Mouse (Mus musculus) liver, embryonic 12.5 days (tissue): ENCODE data around the gene Tmem256. TPM values are rescaled to one million over a fixed set of nuclear protein-coding genes. Genes with fewer than 3 reads are reported as not detected.

Experiments
- ATAC-seq: fragments of 200-750 bp; cut with Nextera tagmentation; 2 replicates; pipeline ENCODE4 v1.8.0; 2017; ENCODE audit warnings: moderate number of reproducible peaks, mild to moderate bottlenecking, moderate library complexity
- H3K27ac ChIP-seq: fragments of 300-500 bp; sonication (generic); 2 replicates; pipeline ENCODE4 v1.5.1; 2016; ENCODE audit warnings: mild to moderate bottlenecking
- H3K27me3 ChIP-seq: fragments of 300-500 bp; sonication (generic); replicated peaks from 2 replicates; pipeline ENCODE4 v1.6.1; 2016; ENCODE audit warnings: mild to moderate bottlenecking, moderate library complexity
- H3K36me3 ChIP-seq: fragments of 300-500 bp; sonication (generic); 2 replicates; pipeline ENCODE4 v1.6.1; 2016; ENCODE audit warnings: mild to moderate bottlenecking, moderate library complexity
- H3K4me1 ChIP-seq: fragments of 300-500 bp; sonication (generic); 2 replicates; pipeline ENCODE4 v1.6.1; 2016
- H3K4me2 ChIP-seq: fragments of 300-500 bp; sonication (generic); 2 replicates; pipeline ENCODE4 v1.6.1; 2016; ENCODE audit warnings: mild to moderate bottlenecking, moderate library complexity
- H3K4me3 ChIP-seq: fragments of 300-500 bp; sonication (generic); 2 replicates; pipeline ENCODE4 v1.5.1; 2016; ENCODE audit warnings: mild to moderate bottlenecking, moderate library complexity
- H3K9ac ChIP-seq: fragments of 300-500 bp; sonication (generic); 2 replicates; pipeline ENCODE4 v1.6.1; 2016; ENCODE audit warnings: mild to moderate bottlenecking, moderate library complexity
- H3K9me3 ChIP-seq: fragments of 300-500 bp; sonication (generic); replicated peaks from 2 replicates; pipeline ENCODE4 v1.6.1; 2016; ENCODE audit warnings: mild to moderate bottlenecking, moderate library complexity
- WGBS: fragments of 180-500 bp; shearing (Covaris S2); methylation state at CpG from one replicate; pipeline ENCODE4 v1.1.7; 2016; ENCODE audit not compliant: insufficient replicate concordance; 5-methylcytosine and 5-hydroxymethylcytosine counted together
- polyA plus RNA-seq: library from polyadenylated mRNA; unstranded; fragments of >200 nt; fragmentation: Nextera tagmentation; extraction: Ambion mirVana; gene quantifications from 2 replicates; pipeline ENCODE4 v1.2.1, GENCODE M21; 2016

Gene Tmem256
- polyA plus RNA-seq = 330 and 338 TPM in 2 replicates

DNA sequence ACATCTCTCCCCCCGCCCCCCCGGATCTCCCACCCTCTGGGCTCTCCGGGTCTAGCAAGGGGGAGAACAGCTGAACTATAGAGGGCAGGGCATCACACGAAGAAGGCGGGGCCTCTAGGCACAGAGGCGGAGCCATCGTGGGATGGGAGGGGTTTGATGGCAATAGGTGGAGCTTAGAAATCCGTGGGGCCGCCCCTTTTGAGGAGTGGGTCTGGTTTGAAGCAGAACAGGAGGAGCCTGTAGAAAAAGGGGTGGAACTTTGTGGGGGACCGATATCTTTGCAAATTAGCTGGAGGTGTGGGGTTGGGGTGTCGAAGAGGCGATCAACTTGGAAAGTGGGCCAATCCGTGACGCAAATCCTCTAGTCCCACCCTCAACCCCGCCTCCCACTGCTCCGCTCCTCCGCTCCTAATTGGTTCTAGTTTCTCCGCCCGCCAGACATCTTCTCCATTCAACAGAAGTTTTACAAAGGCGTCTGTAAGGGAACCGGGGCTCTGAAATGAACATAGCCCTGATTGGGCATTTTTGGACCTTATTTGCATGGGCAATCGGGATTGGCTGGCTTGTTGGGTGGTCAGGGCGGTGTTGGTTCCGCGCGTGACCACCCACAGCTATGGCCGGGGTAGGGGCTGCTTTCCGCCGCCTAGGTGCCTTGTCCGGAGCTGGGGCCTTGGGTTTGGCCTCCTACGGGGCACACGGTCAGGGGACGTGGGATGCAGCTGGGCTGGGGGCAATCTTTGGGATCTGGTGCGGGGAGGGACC is at the start of gene Tmem256:
Gene Tmem256 (plus strand): TSS at position 563 of the 762 bp plus-strand sequence.
- Histone ChIP-seq H3K4me2 (peak within 1 kb of the TSS; percentile 98), H3K4me1 (peaks cover 73% of the 10 kb centered on the region), H3K9ac (peak within 1 kb of the TSS; percentile 77), H3K9me3 (no peaks in the 10 kb centered on the region), H3K36me3 (0 out of 2 replicates have a peak, but pooled peaks cover 5% of the 10 kb centered on the region), H3K27me3 (peaks cover 47% of the 10 kb centered on the region), H3K27ac (peak within 1 kb of the TSS; percentile 80), H3K4me3 (peak within 1 kb of the TSS; percentile 63)
- peak; percentile 85 for ATAC-seq
- WGBS = under 1% methylated on average over 34 of the region's 34 CpGs

DNA sequence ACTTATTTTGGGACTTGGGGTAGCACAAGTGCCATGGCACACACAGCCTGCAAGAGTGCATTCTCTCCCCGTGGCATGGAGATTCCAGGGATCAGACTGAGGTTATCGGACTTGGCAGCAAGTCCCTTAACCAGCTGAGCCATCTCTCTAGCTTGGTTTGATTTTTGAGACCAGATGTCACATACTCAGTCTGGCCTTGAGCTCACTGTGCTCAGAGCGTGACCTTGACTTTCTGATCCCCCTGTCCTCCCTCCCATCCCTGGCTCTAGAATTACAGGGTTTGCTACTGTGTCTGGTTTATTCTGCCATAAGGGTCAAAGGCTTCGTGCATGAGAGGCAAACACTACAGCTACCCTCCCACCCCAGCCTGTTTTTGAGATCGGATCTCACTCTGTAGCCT is 48.9 kb upstream of the Tmem256 start:
- WGBS = 55% methylated on average over 5 of the region's 5 CpGs

DNA sequence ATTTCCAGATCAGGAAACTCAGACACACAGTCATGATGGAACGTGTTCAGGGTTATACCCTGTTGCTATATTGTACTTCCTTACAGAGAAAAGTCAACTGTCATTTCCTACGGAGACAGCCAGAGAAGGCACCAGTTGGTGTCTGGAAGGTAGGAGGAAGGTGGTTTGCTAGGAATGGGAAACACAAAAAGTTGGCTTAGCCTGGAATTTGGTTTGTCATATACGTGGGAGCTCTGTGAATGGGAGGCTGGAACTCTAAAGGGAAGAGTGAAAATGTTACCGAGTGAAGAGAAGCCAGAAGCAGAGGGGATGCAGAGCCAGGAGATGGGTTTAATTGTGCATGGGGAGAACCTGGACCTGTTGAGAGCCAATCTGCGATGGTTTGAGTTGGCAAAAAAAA is 46.9 kb upstream of the Tmem256 start:
- no peak overlapping the region for H3K4me3 ChIP-seq
- no peaks in the 10 kb centered on the region for H3K36me3 ChIP-seq
- H3K4me1 ChIP-seq = peaks cover 14% of the 10 kb centered on the region
- H3K9ac ChIP-seq = no peak overlapping the region
- no peak for ATAC-seq
- no peak overlapping the region for H3K4me2 ChIP-seq
- no peak overlapping the region for H3K27ac ChIP-seq
- H3K9me3 ChIP-seq = no peaks in the 10 kb centered on the region
- peaks cover 31% of the 10 kb centered on the region for H3K27me3 ChIP-seq
- 51% methylated on average over 5 of the region's 5 CpGs for WGBS

More for the DNA sequence above, 48.9 kb upstream of the Tmem256 start:
- no peak for ATAC-seq
- Histone ChIP-seq H3K27ac (no peak overlapping the region), H3K9me3 (no peaks in the 10 kb centered on the region), H3K9ac (no peak overlapping the region), H3K4me1 (peaks cover 10% of the 10 kb centered on the region), H3K27me3 (peaks cover 23% of the 10 kb centered on the region), H3K4me3 (no peak overlapping the region), H3K4me2 (no peak overlapping the region), H3K36me3 (no peaks in the 10 kb centered on the region)

DNA sequence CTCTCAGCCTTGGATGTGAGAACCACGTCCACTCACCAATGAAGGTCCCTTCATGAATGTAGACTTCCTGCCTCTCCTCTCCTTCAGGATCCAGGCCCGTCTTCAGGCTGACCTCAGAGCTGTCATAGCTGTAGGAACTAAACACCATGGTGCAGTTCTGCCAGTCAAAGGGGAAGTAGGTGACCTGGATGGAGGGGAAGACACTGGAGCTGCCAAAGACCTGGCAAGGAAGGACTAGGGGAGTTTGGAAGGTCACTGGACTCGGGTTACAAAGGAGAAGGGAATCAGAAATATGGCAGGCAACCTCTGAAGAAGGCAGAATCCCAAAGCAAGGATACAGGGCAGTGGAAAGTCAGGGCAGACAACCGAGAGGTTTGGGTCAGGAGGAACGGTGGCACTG is 44.9 kb upstream of the Tmem256 start:
- Histone ChIP-seq H3K4me2 (no peak overlapping the region), H3K27me3 (peaks cover 51% of the 10 kb centered on the region), H3K4me1 (peaks cover 14% of the 10 kb centered on the region), H3K4me3 (no peak overlapping the region), H3K27ac (no peak overlapping the region), H3K9ac (no peak overlapping the region), H3K9me3 (no peaks in the 10 kb centered on the region), H3K36me3 (no peaks in the 10 kb centered on the region)
- ATAC-seq = no peak
- WGBS = 40% methylated on average over 5 of the region's 5 CpGs

DNA sequence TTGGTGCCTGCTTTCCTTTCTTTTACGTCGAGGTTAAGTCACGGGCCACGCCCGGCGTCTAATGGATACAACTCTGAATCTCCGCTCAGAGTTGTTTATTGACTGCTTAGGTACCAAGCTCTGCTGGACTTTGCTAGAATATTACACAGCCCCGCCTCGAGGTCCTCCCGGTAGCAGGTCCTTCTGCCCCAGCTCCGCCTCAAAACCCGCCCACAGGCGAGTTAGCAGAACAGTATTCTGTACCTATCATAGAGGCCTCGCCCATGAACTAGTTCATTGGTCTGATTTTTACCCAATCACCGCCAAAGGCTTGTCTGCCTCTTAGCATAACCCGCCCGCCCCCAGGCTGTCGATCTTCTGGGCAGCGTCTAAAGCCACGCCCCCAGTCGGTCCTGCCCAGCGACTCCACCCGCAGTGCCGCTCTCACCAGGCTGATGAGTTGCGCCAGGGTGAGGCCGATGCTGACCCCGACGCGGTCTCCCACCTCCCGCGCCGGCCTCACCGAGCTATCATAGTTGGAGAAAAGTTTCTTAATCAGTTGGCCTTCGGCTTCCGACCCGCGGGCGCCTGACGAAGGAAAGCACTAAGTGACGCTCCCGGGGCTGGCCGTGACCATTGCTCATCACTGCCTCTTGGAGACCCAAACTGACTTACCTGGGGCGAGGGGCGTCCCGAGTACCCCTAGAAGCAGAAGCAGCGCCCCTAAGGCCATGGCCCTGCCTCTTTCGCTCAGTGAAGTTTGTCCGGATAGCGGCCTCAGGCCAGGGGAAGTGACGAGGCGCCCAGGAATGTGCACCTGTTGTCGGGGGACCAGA is 42.9 kb upstream of the Tmem256 start, which contains the start of gene Chrnb1:
Gene Chrnb1 (minus strand): TSS at position 776 of the 815 bp plus-strand sequence.
- ATAC-seq = peak; percentile 99
- WGBS = 2% methylated on average over 52 of the region's 52 CpGs

DNA sequence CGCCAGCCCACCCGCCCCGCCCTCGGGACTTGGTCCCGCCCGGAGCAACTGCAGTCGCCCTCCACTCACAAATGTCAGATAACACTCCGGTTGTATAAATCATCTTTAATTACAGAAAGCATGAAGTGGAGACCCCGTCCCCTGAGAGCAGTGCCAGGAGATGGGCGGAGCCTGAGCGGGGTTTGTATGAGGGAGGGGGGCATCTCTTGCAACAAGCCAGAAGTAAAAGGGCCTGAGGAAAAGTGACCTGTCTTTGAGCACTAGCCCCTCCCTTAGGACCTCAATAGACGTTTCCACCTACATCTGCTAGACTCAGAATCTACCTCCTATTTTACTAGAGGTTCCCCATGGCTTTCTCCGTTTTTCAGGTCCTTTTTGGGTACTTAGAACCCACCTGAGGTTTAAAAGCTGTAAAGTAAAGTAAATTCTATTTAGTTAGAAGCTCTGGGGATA is 42.3 kb upstream of the Tmem256 start:
- Histone ChIP-seq H3K9ac (peak overlapping the region; percentile 64), H3K4me2 (peak overlapping the region; percentile 88)

More for the DNA sequence above, 42.9 kb upstream of the Tmem256 start, which contains the start of gene Chrnb1:
- H3K27ac ChIP-seq = no peak within 1 kb of the TSS
- peak within 1 kb of the TSS; percentile 88 for H3K4me2 ChIP-seq
- H3K27me3 ChIP-seq = peaks cover 70% of the 10 kb centered on the region
- H3K9me3 ChIP-seq = no peaks in the 10 kb centered on the region
- peaks cover 20% of the 10 kb centered on the region for H3K4me1 ChIP-seq
- peak within 1 kb of the TSS; percentile 64 for H3K9ac ChIP-seq
- no peaks in the 10 kb centered on the region for H3K36me3 ChIP-seq
- H3K4me3 ChIP-seq = peak within 1 kb of the TSS; percentile 54

DNA sequence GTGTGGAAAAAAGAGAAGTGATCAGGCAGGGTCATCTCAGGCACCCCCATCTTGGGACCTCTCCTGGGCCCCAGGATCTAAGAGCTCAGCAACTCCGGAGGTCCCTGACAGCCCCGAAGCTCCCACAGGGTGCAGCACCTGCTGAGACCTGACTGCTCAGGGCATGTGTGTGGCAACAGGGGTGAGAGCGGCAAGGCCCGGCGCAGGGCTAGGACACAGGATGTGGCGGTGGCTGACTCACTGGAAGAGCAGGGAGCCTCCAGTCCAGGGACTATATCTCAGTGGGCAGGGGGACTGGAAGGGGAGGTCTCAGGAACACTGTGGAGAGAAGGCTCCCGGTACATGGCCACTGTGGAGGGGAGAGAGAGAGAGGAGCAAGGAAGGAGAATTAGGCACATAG is 40.4 kb upstream of the Tmem256 start:
- Histone ChIP-seq H3K36me3 (no peaks in the 10 kb centered on the region), H3K9me3 (no peaks in the 10 kb centered on the region), H3K4me3 (no peak overlapping the region), H3K4me2 (no peak overlapping the region), H3K27me3 (peaks cover 86% of the 10 kb centered on the region), H3K27ac (no peak overlapping the region), H3K4me1 (peaks cover 45% of the 10 kb centered on the region), H3K9ac (no peak overlapping the region)
- WGBS = 62% methylated on average over 7 of the region's 7 CpGs
- ATAC-seq = no peak

More for the DNA sequence above, 42.3 kb upstream of the Tmem256 start:
- WGBS = 4% methylated on average over 13 of the region's 13 CpGs
- peaks cover 77% of the 10 kb centered on the region for H3K27me3 ChIP-seq
- H3K9me3 ChIP-seq = no peaks in the 10 kb centered on the region
- ATAC-seq = no peak
- H3K4me1 ChIP-seq = peaks cover 27% of the 10 kb centered on the region
- H3K27ac ChIP-seq = no peak overlapping the region
- no peaks in the 10 kb centered on the region for H3K36me3 ChIP-seq
- peak overlapping the region; percentile 54 for H3K4me3 ChIP-seq

DNA sequence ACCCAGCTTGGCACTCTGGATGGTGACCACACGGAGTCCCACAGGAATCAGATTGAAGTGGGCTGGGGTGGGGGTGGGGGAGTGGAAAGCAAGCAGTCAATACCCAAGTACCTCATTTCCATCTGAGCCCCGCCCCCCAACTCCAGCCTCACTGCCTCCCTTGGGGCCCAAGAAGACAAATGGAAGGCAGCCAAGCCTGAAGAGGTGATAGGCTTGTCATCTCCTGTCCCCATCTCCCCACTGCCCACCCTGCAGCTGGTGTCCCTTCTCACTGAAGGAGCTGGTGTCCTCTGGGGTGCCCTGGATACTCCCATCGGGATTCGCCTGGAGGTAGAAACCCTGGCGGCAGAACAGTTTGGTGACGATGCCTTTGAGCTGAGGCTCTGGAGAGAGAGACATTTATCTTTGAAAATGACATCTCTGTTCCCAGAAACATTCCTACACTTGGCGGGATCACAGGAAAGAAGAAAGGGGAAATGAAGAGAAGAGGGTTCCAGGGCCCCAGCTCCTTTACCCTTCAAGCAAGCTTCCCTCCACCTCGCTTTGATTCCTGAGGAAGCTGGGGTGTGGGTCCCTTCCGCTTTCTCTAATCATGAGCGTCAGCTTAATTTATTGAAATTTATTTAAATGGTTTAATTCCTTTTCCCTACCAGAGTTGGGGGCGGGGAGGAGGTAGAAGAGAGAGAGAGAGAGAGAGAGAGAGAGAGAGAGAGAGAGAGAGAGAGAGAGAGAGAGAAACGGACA is 38.7 kb upstream of the Tmem256 start:
- Histone ChIP-seq H3K4me2 (peak overlapping the region; percentile 64), H3K27me3 (peaks cover 89% of the 10 kb centered on the region), H3K27ac (no peak overlapping the region), H3K9ac (no peak overlapping the region), H3K4me3 (no peak overlapping the region), H3K4me1 (peaks cover 61% of the 10 kb centered on the region), H3K36me3 (no peaks in the 10 kb centered on the region), H3K9me3 (no peaks in the 10 kb centered on the region)
- WGBS = 35% methylated on average over 12 of the region's 12 CpGs
- no peak for ATAC-seq

DNA sequence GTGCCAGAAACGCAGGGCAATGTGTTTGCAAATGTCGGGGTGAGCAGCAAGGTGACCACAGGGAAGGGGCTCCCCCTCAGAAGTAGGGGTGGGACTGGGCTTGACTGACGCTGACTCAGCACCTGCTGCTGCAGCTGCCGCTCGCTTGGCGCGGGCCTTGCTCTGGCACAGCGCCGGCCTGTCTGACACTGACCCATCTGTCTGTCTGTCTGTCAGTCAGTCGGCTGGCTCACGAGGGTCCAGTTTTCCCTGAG is 38.2 kb upstream of the Tmem256 start:
- Histone ChIP-seq H3K4me3 (peak overlapping the region; percentile 44), H3K9me3 (no peaks in the 10 kb centered on the region), H3K36me3 (no peaks in the 10 kb centered on the region), H3K4me2 (peak overlapping the region; percentile 64), H3K27ac (no peak overlapping the region), H3K4me1 (peaks cover 62% of the 10 kb centered on the region), H3K9ac (no peak overlapping the region), H3K27me3 (peaks cover 94% of the 10 kb centered on the region)
- no peak for ATAC-seq
- WGBS = 5% methylated on average over 11 of the region's 11 CpGs

DNA sequence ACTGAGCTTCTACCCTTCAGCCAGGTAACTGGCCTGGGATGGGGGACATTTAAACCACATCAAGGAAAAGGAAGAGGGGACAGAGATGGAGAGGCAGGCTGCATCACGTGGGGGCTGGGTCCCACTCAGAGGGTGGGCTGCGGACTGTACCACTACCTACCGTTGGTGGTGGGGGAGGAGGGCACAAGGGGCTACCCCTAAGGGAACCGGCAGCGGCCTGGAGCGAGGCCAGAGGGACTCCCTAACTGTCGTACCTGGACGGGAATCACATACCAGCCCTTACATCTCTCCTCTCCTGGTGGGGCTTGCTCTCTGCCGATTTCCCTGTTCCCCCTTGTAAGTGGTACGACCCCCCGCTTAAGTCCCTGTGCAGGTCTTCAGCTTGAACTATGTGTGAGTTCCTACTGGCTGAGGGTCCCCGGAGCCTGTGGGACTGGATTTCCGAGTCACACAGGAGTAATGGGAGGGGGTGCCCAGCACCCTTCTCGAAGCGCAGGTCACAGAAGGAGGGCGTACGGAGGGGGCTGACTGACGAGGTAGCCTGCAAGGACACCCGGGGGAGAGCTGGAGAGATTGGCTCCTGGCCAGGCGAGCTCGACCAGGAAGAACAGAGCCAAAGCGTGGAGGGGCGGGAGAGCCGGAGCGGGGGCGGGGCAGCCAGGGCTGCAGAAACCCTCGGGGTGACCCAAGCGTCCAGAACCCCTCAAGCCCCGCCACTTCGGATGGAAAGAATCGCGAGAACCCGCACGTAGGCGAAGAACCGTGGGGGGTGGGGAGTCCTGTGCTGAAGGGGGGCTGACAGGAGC is 37.7 kb upstream of the Tmem256 start:
- WGBS = under 1% methylated on average over 36 of the region's 36 CpGs
- no peak overlapping the region for H3K27ac ChIP-seq
- H3K9ac ChIP-seq = peak overlapping the region; percentile 35; the same call in 1 of the 2 replicates
- peak overlapping the region; percentile 64 for H3K4me2 ChIP-seq
- ATAC-seq = no peak
- peak overlapping the region; percentile 44 for H3K4me3 ChIP-seq
- H3K9me3 ChIP-seq = no peaks in the 10 kb centered on the region
- H3K27me3 ChIP-seq = peaks cover 99% of the 10 kb centered on the region
- peaks cover 60% of the 10 kb centered on the region for H3K4me1 ChIP-seq
- H3K36me3 ChIP-seq = no peaks in the 10 kb centered on the region

DNA sequence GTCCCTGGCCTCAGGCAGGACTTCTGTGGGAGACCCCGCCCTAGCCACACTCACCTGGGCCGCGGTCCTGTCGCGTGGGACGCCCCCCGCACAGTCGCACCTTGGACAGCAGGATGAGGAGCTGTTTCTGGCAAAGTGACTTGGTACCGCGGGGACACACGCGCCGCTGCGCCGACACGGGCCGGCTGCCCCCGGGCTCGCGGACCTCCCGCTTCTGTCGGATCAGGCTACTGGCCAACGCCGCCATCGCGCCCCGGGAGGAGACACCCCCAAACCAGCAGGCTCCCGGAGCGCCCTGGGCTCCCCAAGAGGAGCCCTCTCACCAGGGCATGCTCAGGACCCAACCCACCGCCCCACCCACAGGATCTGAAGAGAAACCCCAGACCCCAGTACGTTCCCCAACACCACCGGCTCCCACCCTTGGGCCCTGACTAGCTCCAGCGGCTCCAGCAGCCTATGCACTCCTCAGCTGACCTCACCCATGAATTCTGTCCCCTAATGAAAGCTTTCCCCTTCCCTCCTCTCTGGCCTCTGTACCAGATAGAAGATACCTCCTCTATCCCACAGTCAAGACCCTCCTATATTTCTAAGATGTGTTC is 36.8 kb upstream of the Tmem256 start, which contains the start of gene Fgf11:
Gene Fgf11 (minus strand): TSS at position 479 of the 599 bp plus-strand sequence.
- peak within 1 kb of the TSS; percentile 57 for H3K9ac ChIP-seq
- 0 out of 2 replicates have a peak, but pooled peaks cover 3% of the 10 kb centered on the region for H3K9me3 ChIP-seq
- H3K36me3 ChIP-seq = no peaks in the 10 kb centered on the region
- H3K27me3 ChIP-seq = peaks cover 100% of the 10 kb centered on the region
- peak within 1 kb of the TSS; percentile 70 for H3K4me2 ChIP-seq
- WGBS = 4% methylated on average over 33 of the region's 33 CpGs
- peaks cover 53% of the 10 kb centered on the region for H3K4me1 ChIP-seq
- no peak within 1 kb of the TSS for H3K27ac ChIP-seq
- H3K4me3 ChIP-seq = peak within 1 kb of the TSS; percentile 57
- no peak for ATAC-seq
